Mouse (Mus musculus): ENCODE measurements around the gene Adar.
"Not testable (repeated sequence)": the region's sequence is repeated elsewhere in the genome, so short reads cannot be mapped to it uniquely, and the experiment has no call there.

Adar gene

DNA sequence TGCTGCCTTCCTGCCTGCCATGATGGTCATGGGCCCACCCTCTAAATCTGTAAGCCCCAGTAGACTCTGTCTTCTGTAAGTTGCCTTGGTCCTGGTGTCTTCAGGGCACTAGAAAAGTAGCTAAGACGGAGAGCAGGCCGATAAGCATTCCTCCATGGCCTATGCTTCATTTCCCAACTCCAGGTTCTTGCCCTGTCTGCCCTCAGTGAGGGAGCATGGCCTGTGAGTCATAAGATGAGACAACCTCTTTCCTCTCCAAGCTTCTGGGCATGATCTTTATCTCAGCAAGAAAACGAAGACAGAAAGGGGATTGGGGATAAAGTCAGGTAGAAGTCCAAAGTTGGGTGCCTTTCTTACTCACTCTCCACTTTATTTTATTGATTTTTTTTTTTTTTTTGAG, 83.7 kb downstream of the Adar start:
- DNase-seq: no peak

- no peak for DNase-seq
Measured at GRCm38 (mm10) chr3:89799476-89799875, 84.7 kb downstream of the Adar start.

- DNase-seq: not testable (repeated sequence)
Measured at GRCm38 (mm10) chr3:89800078-89800477, 85.3 kb downstream of the Adar start.

DNA sequence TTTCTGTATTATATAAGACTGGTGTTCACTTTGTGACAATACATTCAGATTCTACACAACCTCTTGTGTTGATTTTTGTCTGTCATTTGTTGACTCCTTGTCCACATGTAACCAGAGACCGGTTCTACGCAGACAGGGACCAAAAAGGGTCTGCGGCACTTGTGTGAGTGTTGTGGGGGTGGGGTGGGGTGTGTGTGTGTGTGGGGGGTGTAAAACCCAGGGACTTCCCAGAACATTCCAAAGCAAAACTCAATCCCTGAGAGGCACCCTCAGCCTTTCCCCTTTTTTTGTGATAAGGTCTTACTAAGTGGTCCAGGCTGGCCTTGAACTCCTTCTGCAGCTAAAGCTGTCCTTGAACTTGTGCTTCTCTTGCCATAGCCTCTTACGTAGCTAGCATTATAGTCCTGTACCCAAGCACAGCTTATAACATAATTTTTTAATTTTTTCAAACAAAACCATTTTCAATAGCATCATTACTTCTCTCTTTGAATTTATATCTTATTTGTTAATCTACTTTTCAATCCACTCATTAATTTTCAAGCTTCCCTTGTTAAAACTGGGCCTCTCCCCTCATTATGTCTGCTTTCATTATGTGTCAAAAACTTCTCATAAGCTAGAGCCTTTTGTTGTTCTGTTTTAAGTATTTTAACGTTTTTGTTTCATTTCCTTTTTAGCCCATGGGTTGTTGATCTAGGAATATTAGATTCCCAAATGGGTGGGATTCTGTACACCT, 86.1 kb downstream of the Adar start:
- DNase-seq: no peak

DNA sequence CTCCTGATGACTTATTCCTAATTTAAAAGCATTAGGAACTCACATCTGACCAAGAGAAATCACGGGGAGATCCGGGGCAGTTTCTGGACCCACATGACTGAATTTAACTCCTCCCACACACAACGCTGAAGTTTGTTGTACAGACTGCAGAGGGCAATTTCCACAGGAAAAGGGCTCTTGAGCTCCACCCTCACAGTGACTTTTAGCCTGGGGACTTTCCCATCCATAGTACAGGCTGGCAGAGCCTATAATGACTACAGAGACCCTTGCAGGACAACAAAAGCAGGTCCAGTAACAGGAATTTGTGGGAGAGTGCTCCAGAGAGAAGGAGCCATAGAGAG, 86.7 kb downstream of the Adar start:
- DNase-seq: peak; percentile 35 to 46

GRCm38 (mm10) chr3:89802876-89803275, 88.1 kb downstream of the Adar start:
- no peak for DNase-seq

Measured in B cell, adult 2 months (primary cell).